8 mouse cellular contexts compared by ENCODE assay signal in the genomic region with DNA sequence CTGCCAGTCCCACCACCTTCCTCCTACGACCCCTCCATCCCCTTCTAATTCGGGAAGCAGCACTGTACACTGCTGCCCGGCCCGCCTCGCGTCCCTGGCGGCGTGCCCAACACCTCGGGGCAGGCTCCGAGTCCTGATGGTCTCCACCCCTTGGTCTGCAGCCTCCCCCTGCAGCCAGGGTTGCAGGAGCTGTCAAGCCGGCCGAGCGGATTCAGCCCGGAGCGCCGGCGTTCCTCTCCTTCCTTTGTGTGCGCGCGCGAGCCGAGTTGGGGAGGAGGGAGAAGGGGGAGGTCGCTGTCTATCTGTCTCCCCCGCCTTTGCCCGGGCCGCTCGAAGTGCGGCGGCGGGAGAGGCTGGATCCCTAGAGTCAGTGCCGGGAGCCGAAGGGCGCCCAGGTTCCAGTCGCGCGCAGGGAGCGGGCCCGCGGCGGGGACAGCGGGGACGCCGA. TPM values are rescaled to one million over a fixed set of nuclear protein-coding genes. Genes with fewer than 3 reads are reported as not detected.
DNase-seq lines count a peak whose midpoint lies in the region; ATAC-seq and TF ChIP-seq lines count a peak whose summit lies in the region.

A gene (plus strand): TSS at position 198 of the 448 bp plus-strand sequence.

- DNase-seq in left cerebral cortex, adult 18-20 months (ENCODE audit: low spot score in 2 of 2) = peak; percentile 37 to 48
- DNase-seq in left cerebral cortex, adult 11 months (ENCODE audit: low spot score) = no peak
- peak; percentile 33 for DNase-seq in testis, postnatal 14 days (ENCODE audit: low spot score)

- H3ac ChIP-seq in myocyte (ENCODE audit: control insufficient read depth, insufficient read length) = peak within 1 kb of the TSS; percentile 43

- peaks cover 25% of the 10 kb centered on the region for H3K27me3 ChIP-seq in heart, embryonic 14.5 days (ENCODE audit: control insufficient read depth, insufficient read depth, low read length)
- H3K27me3 ChIP-seq in kidney, embryonic 16.5 days (ENCODE audit: insufficient read depth, low read length) = peaks cover 30% of the 10 kb centered on the region
- H3K27me3 ChIP-seq in liver, embryonic 12.5 days (replicated peaks) = peaks cover 66% of the 10 kb centered on the region
- H3K27me3 ChIP-seq in myocyte (ENCODE audit: control insufficient read depth, insufficient read depth, insufficient read length) = no peaks in the 10 kb centered on the region

- no peaks in the 10 kb centered on the region for H3K4me1 ChIP-seq in embryonic fibroblast, embryonic 13.5 days (ENCODE audit: control insufficient read depth, insufficient read depth, low read length)
- H3K4me1 ChIP-seq in heart, embryonic 14.5 days (ENCODE audit: control insufficient read depth in 2 of 2, insufficient read depth in 2 of 2, low read length in 2 of 2) = peaks cover 2 to 10% of the 10 kb centered on the region in 2 experiments; a peak in 3 of 4 replicates
- H3K4me1 ChIP-seq in kidney, embryonic 16.5 days (ENCODE audit: insufficient read depth, low read length) = peaks cover 42% of the 10 kb centered on the region
- peaks cover 10% of the 10 kb centered on the region; the same call in 1 of the 2 replicates for H3K4me1 ChIP-seq in liver, embryonic 12.5 days

- peak; percentile 55 for ATAC-seq in heart, embryonic 14.5 days (ENCODE audit: insufficient number of reproducible peaks, insufficient read depth, low FRiP score, low read depth)
- ATAC-seq in kidney, embryonic 16.5 days (ENCODE audit: low FRiP score, low TSS enrichment) = peak; percentile 78
- ATAC-seq in liver, embryonic 12.5 days = peak; percentile 37

- no peak for TF ChIP-seq CTCF in embryonic fibroblast, embryonic 13.5 days (IDR thresholded peaks at IDR 0.05; ENCODE audit: borderline replicate concordance, insufficient read depth, low read length)

- peak within 1 kb of the TSS; percentile 46 for H3K4me3 ChIP-seq in embryonic fibroblast, embryonic 13.5 days (ENCODE audit: insufficient read depth, low read length)
- H3K4me3 ChIP-seq in heart, embryonic 14.5 days (ENCODE audit: control insufficient read depth in 1 of 2, insufficient read depth in 1 of 2, low read depth in 1 of 2, low read length in 2 of 2) = peak within 1 kb of the TSS; percentile 60 to 70
- H3K4me3 ChIP-seq in kidney, embryonic 16.5 days (ENCODE audit: low read length) = peak within 1 kb of the TSS; percentile 63
- peak within 1 kb of the TSS; percentile 57 for H3K4me3 ChIP-seq in liver, embryonic 12.5 days
- H3K4me3 ChIP-seq in myocyte = peak within 1 kb of the TSS; percentile 31

- peak within 1 kb of the TSS; percentile 77 for H3K9ac ChIP-seq in heart, embryonic 14.5 days (ENCODE audit: low read length)
- peak within 1 kb of the TSS; percentile 79 for H3K9ac ChIP-seq in kidney, embryonic 16.5 days (replicated peaks; ENCODE audit: low read length)
- peak within 1 kb of the TSS; percentile 55 for H3K9ac ChIP-seq in liver, embryonic 12.5 days

- under 1% methylated on average over 38 of the region's 43 CpGs for WGBS in heart, embryonic 14.5 days
- under 1% methylated on average over 38 of the region's 43 CpGs for WGBS in kidney, embryonic 16.5 days
- under 1% methylated on average over 37 of the region's 43 CpGs for WGBS in liver, embryonic 12.5 days (ENCODE audit: insufficient replicate concordance)

- H3K4me2 ChIP-seq in heart, embryonic 14.5 days (ENCODE audit: low read length) = peak within 1 kb of the TSS; percentile 97
- peak within 1 kb of the TSS; percentile 87 for H3K4me2 ChIP-seq in kidney, embryonic 16.5 days (replicated peaks; ENCODE audit: low read depth, low read length)
- peak within 1 kb of the TSS; percentile 71 for H3K4me2 ChIP-seq in liver, embryonic 12.5 days
- peak within 1 kb of the TSS; percentile 90 for H3K4me2 ChIP-seq in myocyte (ENCODE audit: low read depth)

- no peak for TF ChIP-seq POLR2A in embryonic fibroblast, embryonic 13.5 days (IDR thresholded peaks at IDR 0.05; ENCODE audit: low read depth, low read length)
- no peak for TF ChIP-seq POLR2A in myocyte (IDR thresholded peaks at IDR 0.05; ENCODE audit: insufficient read length, low read depth)

- no peaks in the 10 kb centered on the region for H3K79me2 ChIP-seq in myocyte (ENCODE audit: control insufficient read depth, insufficient read depth)

- H3K36me3 ChIP-seq in heart, embryonic 14.5 days (ENCODE audit: control insufficient read depth, insufficient read depth, low read length) = no peaks in the 10 kb centered on the region
- H3K36me3 ChIP-seq in kidney, embryonic 16.5 days (ENCODE audit: insufficient read depth, low read length) = no peaks in the 10 kb centered on the region
- H3K36me3 ChIP-seq in liver, embryonic 12.5 days = no peaks in the 10 kb centered on the region
- H3K36me3 ChIP-seq in myocyte (ENCODE audit: control insufficient read depth, insufficient read depth) = no peaks in the 10 kb centered on the region

- H3K27ac ChIP-seq in embryonic fibroblast, embryonic 13.5 days (ENCODE audit: insufficient read depth, low read length) = no peak within 1 kb of the TSS
- H3K27ac ChIP-seq in heart, embryonic 14.5 days (replicated peaks in 1 of 2; ENCODE audit: control insufficient read depth in 1 of 2, insufficient read depth in 1 of 2, low read depth in 2 of 2, low read length in 2 of 2) = peak within 1 kb of the TSS; percentile 13 to 71
- peak within 1 kb of the TSS; percentile 75 for H3K27ac ChIP-seq in kidney, embryonic 16.5 days (ENCODE audit: low read length)
- H3K27ac ChIP-seq in liver, embryonic 12.5 days = no peak within 1 kb of the TSS; the same call in 1 of the 2 replicates

- no peaks in the 10 kb centered on the region for H3K9me3 ChIP-seq in heart, embryonic 14.5 days (ENCODE audit: control insufficient read depth, low read length)
- H3K9me3 ChIP-seq in kidney, embryonic 16.5 days (ENCODE audit: low read length) = no peaks in the 10 kb centered on the region
- no peaks in the 10 kb centered on the region for H3K9me3 ChIP-seq in liver, embryonic 12.5 days (replicated peaks)

TF ChIP-seq in myocyte, 11 proteins besides CTCF, POLR2A, EP300 and RAD21:
- TF ChIP-seq MYOG (IDR thresholded peaks at IDR 0.05; ENCODE audit: control insufficient read depth in 1 of 3, insufficient read depth in 1 of 3, insufficient read length in 2 of 3, low read depth in 2 of 3) (peak in 1 of 3 experiments; percentile 2), REST (IDR thresholded peaks at IDR 0.05; ENCODE audit: insufficient read depth, insufficient read length) (no peak)

RNA-seq across cellular contexts. Expression of the gene that starts here (rescaled TPM):
- 10 to 100 TPM; 39.0 to 40.2 TPM for total RNA-seq in left cerebral cortex, adult 18-20 months (2021)
- polyA plus RNA-seq in embryonic fibroblast, embryonic 13.5 days (2011; ENCODE audit: insufficient read length, low read depth, missing spikeins) = 1.1 and 3.2 TPM in 2 replicates
- 7.1 and 8.4 TPM in 2 replicates for polyA plus RNA-seq in heart, embryonic 14.5 days (2014; fragmentation: Nextera tagmentation; extraction: Ambion mirVana)
- 17.1 and 17.3 TPM in 2 replicates for polyA plus RNA-seq in kidney, embryonic 16.5 days (2015; fragmentation: Nextera tagmentation; extraction: Ambion mirVana)
- 4.9 and 5.9 TPM in 2 replicates for polyA plus RNA-seq in liver, embryonic 12.5 days (2016; fragmentation: Nextera tagmentation; extraction: Ambion mirVana)
- polyA plus RNA-seq in myocyte (2012; fragmentation: generic; extraction: Trizol) = 6.5 TPM

Comparison
In these comparisons a context has a peak if more than half of its experiments do, and no peak if none do; other contexts are left out.
1. H3K27ac ChIP-seq: peak in heart, embryonic 14.5 days (2 of 2) and kidney, embryonic 16.5 days (single experiment); none in embryonic fibroblast, embryonic 13.5 days (single experiment) and liver, embryonic 12.5 days (single experiment).
2. Peak in every context shown above with its lines, with median percentiles within 50 percentile points of each other: H3K4me3 ChIP-seq, ATAC-seq, H3K4me2 ChIP-seq and H3K9ac ChIP-seq.